Mouse (Mus musculus): ENCODE data around the gene Nhlrc3. TPM values are rescaled to one million over a fixed set of nuclear protein-coding genes. Genes with fewer than 3 reads are reported as not detected.

The Nhlrc3 gene
- total RNA-seq, 2 experiments from 2014 or later = 8.2 to 8.5 TPM

Other genes starting within 250 kb of the Nhlrc3 start
- 40.1 and 40.2 TPM in 2 replicates for gene Proser1, start 334 bp upstream of the Nhlrc3 start, total RNA-seq (2014; fragmentation: Nextera tagmentation)
- gene Proser1, start 334 bp upstream of the Nhlrc3 start, total RNA-seq (2017) = 6.3 and 12.5 TPM in 2 replicates
- gene Stoml3, start 25.3 kb upstream of the Nhlrc3 start, total RNA-seq (2014; fragmentation: Nextera tagmentation) = not detected in 2 replicates
- gene Stoml3, start 25.3 kb upstream of the Nhlrc3 start, total RNA-seq (2017) = not detected in 2 replicates
- gene Frem2, start 194.0 kb upstream of the Nhlrc3 start, total RNA-seq (2014; fragmentation: Nextera tagmentation) = not detected in 2 replicates
- not detected in 2 replicates for gene Frem2, start 194.0 kb upstream of the Nhlrc3 start, total RNA-seq (2017)